Mouse (Mus musculus): ENCODE results near the gene Ago3. TPM values are rescaled to one million over a fixed set of nuclear protein-coding genes. Genes with fewer than 3 reads are reported as not detected.
A peak's percentile ranks its signal among the peaks of the same experiment; 100 is the strongest.

The Ago3 gene
- 6.7 and 6.9 TPM in 2 replicates for total RNA-seq (2012; rRNA removed)
- 4.6 and 5.3 TPM in 2 replicates for total RNA-seq (2014; rRNA removed)
- 3.8 and 5.3 TPM in 2 replicates for polyA plus RNA-seq (2012; ENCODE audit: insufficient read length, low read depth)

DNA sequence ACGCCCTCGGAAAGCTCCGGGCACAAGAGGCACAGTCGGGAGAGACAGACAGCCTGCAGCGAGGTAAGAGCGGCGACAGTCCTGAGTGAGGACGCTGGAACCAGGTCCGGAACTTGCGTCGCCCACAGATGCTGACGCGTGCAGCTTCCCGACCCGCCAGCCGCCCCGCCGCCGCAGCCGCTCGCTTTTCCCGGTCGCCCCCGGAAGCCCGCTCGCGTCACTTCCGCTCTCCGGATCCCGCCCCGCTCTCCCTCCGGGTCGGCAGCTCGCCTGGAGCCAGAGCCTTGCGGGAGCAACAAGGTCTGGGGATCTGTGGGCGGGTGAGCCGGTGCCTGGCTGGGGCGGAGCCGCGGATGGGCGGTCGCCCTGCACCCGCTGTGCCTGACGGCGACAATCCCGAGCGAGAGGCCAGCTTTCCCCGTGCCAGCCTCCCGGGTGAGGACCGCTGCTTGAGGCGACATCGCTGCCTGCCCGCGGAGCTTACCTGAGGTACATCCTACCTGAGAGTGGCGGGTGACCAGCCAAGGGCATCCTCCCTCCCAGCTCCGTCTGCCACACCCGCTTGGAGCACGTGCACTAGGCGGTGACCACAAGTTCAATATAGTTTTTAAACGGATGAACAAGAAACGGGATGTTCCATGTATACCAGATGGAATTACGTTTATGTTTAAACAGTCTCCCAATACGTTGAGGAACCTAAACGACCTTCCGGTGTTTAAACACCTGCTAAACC lies at the start of gene Ago3:
TSS of gene Ago3 (minus strand) at position 210 of the 733 bp plus-strand sequence.
- in situ Hi-C loops (cut with MboI; ENCODE audit: low pct_ligation_motif_present, low pct_unique_long_range_greater_than_20kb, low sequenced_read_pairs) (no loop called here), dilution Hi-C loops (cut with MboI; ENCODE audit: extremely low pct_ligation_motif_present, extremely low pct_unique_long_range_greater_than_20kb, low sequenced_read_pairs) (no loop called here)
- Histone ChIP-seq H3K4me3 (replicated peaks in 1 of 3; ENCODE audit: low read depth in 2 of 3, low read length in 2 of 3, poor library complexity in 1 of 3) (peak within 1 kb of the TSS; percentile 89 to 99 (median 96)), H3K79me2 (replicated peaks; ENCODE audit: control insufficient read depth, extremely low read depth, insufficient read depth, poor library complexity, severe bottlenecking) (no peaks in the 10 kb centered on the region; the same call in 1 of the 2 replicates), H3K9ac (ENCODE audit: insufficient read depth, low read depth) (peak within 1 kb of the TSS; percentile 79), H3K9me3 (replicated peaks; ENCODE audit: low read length) (no peaks in the 10 kb centered on the region), H3K4me2 (ENCODE audit: insufficient read depth, low read depth, poor library complexity, severe bottlenecking) (peak within 1 kb of the TSS; percentile 76; the same call in 1 of the 2 replicates), H3K36me3 (replicated peaks in 1 of 2; ENCODE audit: control insufficient read depth in 1 of 2, insufficient read depth in 1 of 2, low read length in 1 of 2) (peaks cover 3 to 22% of the 10 kb centered on the region in 2 experiments), H3K4me1 (ENCODE audit: control insufficient read depth in 1 of 2, insufficient read depth in 2 of 2) (peaks cover 0 to 47% of the 10 kb centered on the region in 2 experiments; a peak in 2 of 4 replicates), H3K27me3 (replicated peaks) (no peaks in the 10 kb centered on the region), H3K27ac (ENCODE audit: insufficient read depth, low read depth) (peak within 1 kb of the TSS; percentile 74)
- TF ChIP-seq JUN (IDR thresholded peaks at IDR 0.05; ENCODE audit: insufficient read depth, low read depth, low read length) (no peak), ZNF384 (IDR thresholded peaks at IDR 0.05; ENCODE audit: low read depth, low read length) (no peak), KAT2A (IDR thresholded peaks at IDR 0.05; ENCODE audit: insufficient replicate concordance, low read length) (peak; percentile 53; the same call in 1 of the 2 replicates), IRF4 (IDR thresholded peaks at IDR 0.05; ENCODE audit: low read depth, low read length) (peak; percentile 57), CHD1 (IDR thresholded peaks at IDR 0.05; ENCODE audit: low read depth, low read length) (no peak), TBP (conservative IDR thresholded peaks at IDR 0.05; ENCODE audit: low read depth, low read length) (0 out of 2 replicates have a peak, but pooled peaks have one; percentile 26), MEF2A (IDR thresholded peaks at IDR 0.05; ENCODE audit: borderline replicate concordance, low read depth, low read length) (peak; percentile 48; the same call in 1 of the 2 replicates), PAX5 (IDR thresholded peaks at IDR 0.05; ENCODE audit: low read length) (no peak), ZMIZ1 (IDR thresholded peaks at IDR 0.05; ENCODE audit: low read depth, low read length) (peak; percentile 92), RAD21 (IDR thresholded peaks at IDR 0.05; ENCODE audit: low read depth, low read length) (no peak), ETS1 (conservative IDR thresholded peaks at IDR 0.05; ENCODE audit: low read depth, low read length) (no peak), RCOR1 (conservative IDR thresholded peaks at IDR 0.05; ENCODE audit: low read depth, low read length) (no peak), MXI1 (IDR thresholded peaks at IDR 0.05; ENCODE audit: low read depth, low read length) (peak; percentile 75; the same call in 1 of the 2 replicates), EP300 (IDR thresholded peaks at IDR 0.05; ENCODE audit: low read length) (no peak), NRF1 (IDR thresholded peaks at IDR 0.05; ENCODE audit: low read depth, low read length) (0 out of 2 replicates have a peak, but pooled peaks have one; percentile 16), SIN3A (IDR thresholded peaks at IDR 0.05; ENCODE audit: low read length) (peak; percentile 34), NELFE (IDR thresholded peaks at IDR 0.05; ENCODE audit: low read depth, low read length) (peak; percentile 86), CTCF (conservative IDR thresholded peaks at IDR 0.05 in 1 of 2, IDR thresholded peaks at IDR 0.05 in 1 of 2; ENCODE audit: low read depth in 2 of 2, low read length in 2 of 2) (no peak), POLR2AphosphoS2 (IDR thresholded peaks at IDR 0.05; ENCODE audit: low read depth, low read length) (peak; percentile 85; the same call in 1 of the 2 replicates), BHLHE40 (IDR thresholded peaks at IDR 0.05; ENCODE audit: low read depth, low read length) (peak; percentile 83), JUND (conservative IDR thresholded peaks at IDR 0.05; ENCODE audit: low read depth, low read length) (no peak), E2F4 (IDR thresholded peaks at IDR 0.05; ENCODE audit: insufficient replicate concordance, low read depth, low read length) (no peak), TCF12 (IDR thresholded peaks at IDR 0.05; ENCODE audit: low read depth, low read length) (no peak; the same call in 1 of the 2 replicates), HCFC1 (IDR thresholded peaks at IDR 0.05; ENCODE audit: low read depth, low read length) (peak; percentile 82), MAX (IDR thresholded peaks at IDR 0.05; ENCODE audit: low read length) (peak; percentile 64), USF1 (IDR thresholded peaks at IDR 0.05; ENCODE audit: low read depth, low read length) (no peak), ZKSCAN1 (IDR thresholded peaks at IDR 0.05; ENCODE audit: borderline replicate concordance, low read depth, low read length) (no peak), MYC (IDR thresholded peaks at IDR 0.05; ENCODE audit: low read depth, low read length) (peak; percentile 80; the same call in 1 of the 2 replicates), MAFK (IDR thresholded peaks at IDR 0.05; ENCODE audit: insufficient replicate concordance, low read length) (peak; percentile 11; the same call in 1 of the 2 replicates), MAZ (IDR thresholded peaks at IDR 0.05; ENCODE audit: low read depth, low read length) (peak; percentile 98), CHD2 (IDR thresholded peaks at IDR 0.05; ENCODE audit: low read length) (no peak), ZC3H11A (IDR thresholded peaks at IDR 0.05; ENCODE audit: low read depth, low read length) (no peak), POLR2A (IDR thresholded peaks at IDR 0.05; ENCODE audit: low read depth, low read length) (peak; percentile 85), SMC3 (IDR thresholded peaks at IDR 0.05; ENCODE audit: low read depth, low read length) (no peak), GABPA (IDR thresholded peaks at IDR 0.05; ENCODE audit: insufficient replicate concordance, low read depth, low read length) (no peak), ELF1 (IDR thresholded peaks at IDR 0.05; ENCODE audit: low read depth, low read length) (peak; percentile 79), USF2 (conservative IDR thresholded peaks at IDR 0.05; ENCODE audit: low read depth, low read length) (no peak), UBTF (IDR thresholded peaks at IDR 0.05; ENCODE audit: low read depth, low read length) (0 out of 2 replicates have a peak, but pooled peaks have one; percentile 70)
- peak; percentile 87 for DNase-seq (ENCODE audit: extremely low read depth)

All from CH12.LX (cell line).